Mouse (Mus musculus) intestine, postnatal 0 days (tissue): ENCODE measurements around the gene Gm4792. TPM values are rescaled to one million over a fixed set of nuclear protein-coding genes. Genes with fewer than 3 reads are reported as not detected.
A peak's percentile ranks its signal among the peaks of the same experiment; 100 is the strongest.

Experiments used
- ATAC-seq: fragments of 200-750 bp; cut with Nextera tagmentation; 2 replicates; pipeline ENCODE4 v1.8.0; 2017; ENCODE audit warnings: mild to moderate bottlenecking, moderate TSS enrichment, moderate library complexity
- H3K27ac ChIP-seq: fragments of 300-500 bp; sonication (generic); 2 replicates; pipeline ENCODE4 v1.5.1; 2014; ENCODE audit warnings: mild to moderate bottlenecking, low read depth, low read length, moderate library complexity
- H3K27me3 ChIP-seq: fragments of 300-500 bp; sonication (generic); replicated peaks from 2 replicates; pipeline ENCODE4 v1.6.1; 2014; ENCODE audit warnings: low read length, mixed read lengths; ENCODE audit not compliant: control insufficient read depth, insufficient read depth
- H3K36me3 ChIP-seq: fragments of 300-500 bp; sonication (generic); 2 replicates; pipeline ENCODE4 v1.6.1; 2014; ENCODE audit warnings: mild to moderate bottlenecking, moderate library complexity; ENCODE audit not compliant: control insufficient read depth, insufficient read depth
- H3K4me1 ChIP-seq: fragments of 300-500 bp; sonication (generic); replicated peaks from 2 replicates; pipeline ENCODE4 v1.6.1; 2014; ENCODE audit warnings: antibody characterized with exemption, low read length, mixed read lengths; ENCODE audit not compliant: control insufficient read depth, insufficient read depth
- H3K4me2 ChIP-seq: fragments of 300-500 bp; sonication (generic); replicated peaks from 2 replicates; pipeline ENCODE4 v1.6.1; 2014; ENCODE audit warnings: low read depth, mild to moderate bottlenecking, moderate library complexity
- H3K4me3 ChIP-seq: fragments of 300-500 bp; sonication (generic); 2 replicates; pipeline ENCODE4 v1.5.1; 2014; ENCODE audit warnings: low read depth, low read length
- H3K9ac ChIP-seq: fragments of 300-500 bp; sonication (generic); 2 replicates; pipeline ENCODE4 v1.6.1; 2014; ENCODE audit warnings: mild to moderate bottlenecking, low read depth, low read length
- H3K9me3 ChIP-seq: fragments of 300-500 bp; sonication (generic); 2 replicates; pipeline ENCODE4 v1.6.1; 2016; ENCODE audit warnings: mixed run types; ENCODE audit not compliant: control insufficient read depth
- CTCF ChIP-seq: sonication (generic); IDR thresholded peaks from 2 replicates; pipeline ENCODE4 v1.5.1; 2016; ENCODE audit warnings: low read depth, mild to moderate bottlenecking, control low read depth, antibody characterized with exemption, moderate library complexity
- WGBS: fragments of 180-500 bp; shearing (Covaris S2); extraction: QIAGEN DNeasy Blood & Tissue Kit; methylation state at CpG from one replicate; pipeline ENCODE4 v1.1.7; 2014; 5-methylcytosine and 5-hydroxymethylcytosine counted together
- polyA plus RNA-seq: library from polyadenylated mRNA; unstranded; fragments of >200 nt; fragmentation: Nextera tagmentation; extraction: Ambion mirVana; gene quantifications from 2 replicates; pipeline ENCODE4 v1.2.1, GENCODE M21; 2015

The Gm4792 gene
- polyA plus RNA-seq, 1 experiment from 2014 or later, result not detected

GRCm38 (mm10) chr10:94329962-94330361 is 31.5 kb upstream of the Gm4792 start:
- H3K36me3 ChIP-seq, result no peaks in the 10 kb centered on the region
- 36% methylated on average over 5 of the region's 5 CpGs for WGBS
- no peaks in the 10 kb centered on the region for H3K27me3 ChIP-seq
- no peak overlapping the region for H3K9ac ChIP-seq
- no peak overlapping the region for H3K4me3 ChIP-seq
- H3K4me2 ChIP-seq, result no peak overlapping the region
- ATAC-seq, result no peak
- no peak for TF ChIP-seq CTCF
- no peaks in the 10 kb centered on the region for H3K9me3 ChIP-seq
- H3K27ac ChIP-seq, result no peak overlapping the region
- no peaks in the 10 kb centered on the region for H3K4me1 ChIP-seq

GRCm38 (mm10) chr10:94318574-94318973 is 20.1 kb upstream of the Gm4792 start:
- ATAC-seq, result no peak
- Histone ChIP-seq H3K4me3 (no peak overlapping the region), H3K4me2 (no peak overlapping the region), H3K27ac (no peak overlapping the region), H3K27me3 (peaks cover 5% of the 10 kb centered on the region), H3K36me3 (no peaks in the 10 kb centered on the region), H3K9ac (no peak overlapping the region), H3K9me3 (no peaks in the 10 kb centered on the region), H3K4me1 (no peaks in the 10 kb centered on the region)
- 75% methylated on average over 4 of the region's 4 CpGs for WGBS
- no peak for TF ChIP-seq CTCF

GRCm38 (mm10) chr10:94313146-94313545 is 14.6 kb upstream of the Gm4792 start:
- Histone ChIP-seq H3K9me3 (no peaks in the 10 kb centered on the region), H3K4me3 (no peak overlapping the region), H3K4me1 (no peaks in the 10 kb centered on the region; the same call in 1 of the 2 replicates), H3K9ac (no peak overlapping the region), H3K27me3 (peaks cover 38% of the 10 kb centered on the region), H3K36me3 (no peaks in the 10 kb centered on the region), H3K27ac (no peak overlapping the region), H3K4me2 (no peak overlapping the region)
- no peak for TF ChIP-seq CTCF
- 78% methylated on average over 4 of the region's 4 CpGs for WGBS
- no peak for ATAC-seq

GRCm38 (mm10) chr10:94312007-94312715 is 13.7 kb upstream of the Gm4792 start:
- 1% methylated on average over 45 of the region's 45 CpGs for WGBS
- TF ChIP-seq CTCF, result no peak
- no peak for ATAC-seq
- Histone ChIP-seq H3K27ac (no peak overlapping the region), H3K4me3 (peak overlapping the region; percentile 34), H3K27me3 (peaks cover 38% of the 10 kb centered on the region), H3K4me2 (peak overlapping the region; percentile 74), H3K9me3 (no peaks in the 10 kb centered on the region), H3K9ac (no peak overlapping the region), H3K36me3 (no peaks in the 10 kb centered on the region), H3K4me1 (no peaks in the 10 kb centered on the region; the same call in 1 of the 2 replicates)

- no peak for ATAC-seq
- H3K4me2 ChIP-seq, result peak within 1 kb of the TSS; percentile 74
- WGBS, result 3% methylated on average over 19 of the region's 19 CpGs
- TF ChIP-seq CTCF, result peak; percentile 23; the same call in 1 of the 2 replicates
- H3K27me3 ChIP-seq, result peaks cover 38% of the 10 kb centered on the region
- no peaks in the 10 kb centered on the region for H3K36me3 ChIP-seq
- no peaks in the 10 kb centered on the region for H3K9me3 ChIP-seq
- H3K27ac ChIP-seq, result no peak within 1 kb of the TSS
- H3K4me1 ChIP-seq, result no peaks in the 10 kb centered on the region; the same call in 1 of the 2 replicates
- H3K4me3 ChIP-seq, result peak within 1 kb of the TSS; percentile 34
- H3K9ac ChIP-seq, result no peak within 1 kb of the TSS
These were observed 13.1 kb upstream of the Gm4792 start, which contains the start of gene Tmcc3 for GRCm38 (mm10) chr10:94311511-94312006. Gene Tmcc3 (plus strand): TSS chr10:94311949.

- no peak overlapping the region for H3K9ac ChIP-seq
- no peaks in the 10 kb centered on the region; the same call in 1 of the 2 replicates for H3K4me1 ChIP-seq
- no peak overlapping the region for H3K27ac ChIP-seq
- no peak for TF ChIP-seq CTCF
- no peaks in the 10 kb centered on the region for H3K36me3 ChIP-seq
- H3K4me2 ChIP-seq, result peak overlapping the region; percentile 13; the same call in 1 of the 2 replicates
- H3K4me3 ChIP-seq, result no peak overlapping the region
- no peak for ATAC-seq
- H3K27me3 ChIP-seq, result peaks cover 40% of the 10 kb centered on the region
- H3K9me3 ChIP-seq, result no peaks in the 10 kb centered on the region
- WGBS, result 27% methylated on average over 7 of the region's 9 CpGs
These were observed 12.2 kb upstream of the Gm4792 start for GRCm38 (mm10) chr10:94310499-94311267.
